Mouse (Mus musculus) heart, adult 8-10 months (tissue): ENCODE results near the gene Amn1. TPM values are rescaled to one million over a fixed set of nuclear protein-coding genes. Genes with fewer than 3 reads are reported as not detected.
"Not testable (repeated sequence)": the region's sequence is repeated elsewhere in the genome, so short reads cannot be mapped to it uniquely, and the experiment has no call there.

ENCODE experiments used
- DNase-seq: peaks from one replicate; pipeline ENCODE4 v3.0.0; 2022; ENCODE audit warnings: low spot score
- total RNA-seq, 4 experiments: library from RNA; stranded (reverse); gene quantifications; 2 replicates each; pipeline ENCODE4 v1.2.4; 2022

Gene Amn1
- 10 to 100 TPM; 16.9 to 17.8 (median 17.6) TPM for total RNA-seq

GRCm38 (mm10) chr6:149188041-149188924, at the start of gene Amn1:
Amn1 (minus strand) TSS chr6:149188712.
- peak; percentile 97 for DNase-seq

DNA sequence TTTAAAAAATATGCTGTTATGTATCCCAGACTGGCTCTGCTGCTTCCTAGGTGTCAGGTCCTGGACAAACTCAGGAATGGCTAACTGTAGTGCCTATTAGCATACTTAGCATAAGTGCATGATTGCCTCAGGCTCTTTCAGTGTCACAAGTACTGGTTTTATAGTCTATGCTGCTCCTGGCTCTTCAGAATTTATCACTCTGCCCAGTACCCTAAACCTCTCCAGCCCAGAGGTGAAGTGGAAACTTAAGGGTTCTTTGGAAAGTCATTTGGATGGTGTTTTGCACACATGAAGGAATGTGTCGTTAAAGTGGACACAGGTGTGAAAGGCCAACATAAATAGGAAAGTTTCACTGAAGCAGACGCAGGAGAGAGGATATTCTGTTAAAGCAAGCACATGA, 48.3 kb upstream of the Amn1 start:
- no peak for DNase-seq

- no peak for DNase-seq
Measured at GRCm38 (mm10) chr6:149233918-149234317, 45.4 kb upstream of the Amn1 start.

GRCm38 (mm10) chr6:149224751-149225150, 36.2 kb upstream of the Amn1 start:
- DNase-seq, result no peak

DNA sequence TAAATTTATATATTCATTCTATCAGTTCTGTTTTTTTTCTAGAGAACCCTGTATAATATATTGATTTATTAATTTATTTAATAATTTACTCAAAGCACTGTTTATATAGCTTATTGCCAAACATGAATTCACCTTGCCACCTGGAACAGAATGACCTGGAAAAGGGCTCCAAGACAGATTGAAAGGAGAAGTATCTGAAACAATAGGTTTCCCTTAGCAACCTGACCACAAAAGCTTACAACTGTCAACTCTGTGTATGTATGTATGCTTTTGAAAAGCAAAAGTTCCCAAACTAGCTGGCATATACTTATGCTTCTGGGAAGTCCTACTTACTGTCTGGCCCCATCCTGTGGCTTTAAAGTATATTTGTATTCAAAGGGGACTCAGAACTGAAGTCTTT, 32.8 kb upstream of the Amn1 start:
- no peak for DNase-seq

GRCm38 (mm10) chr6:149198572-149198971, 10.1 kb upstream of the Amn1 start:
- DNase-seq, result no peak

- DNase-seq, result no peak
Measured at GRCm38 (mm10) chr6:149197116-149197515, 8.6 kb upstream of the Amn1 start.

- peak; percentile 79 for DNase-seq
Measured at GRCm38 (mm10) chr6:149193276-149193905, 4.9 kb upstream of the Amn1 start.

DNA sequence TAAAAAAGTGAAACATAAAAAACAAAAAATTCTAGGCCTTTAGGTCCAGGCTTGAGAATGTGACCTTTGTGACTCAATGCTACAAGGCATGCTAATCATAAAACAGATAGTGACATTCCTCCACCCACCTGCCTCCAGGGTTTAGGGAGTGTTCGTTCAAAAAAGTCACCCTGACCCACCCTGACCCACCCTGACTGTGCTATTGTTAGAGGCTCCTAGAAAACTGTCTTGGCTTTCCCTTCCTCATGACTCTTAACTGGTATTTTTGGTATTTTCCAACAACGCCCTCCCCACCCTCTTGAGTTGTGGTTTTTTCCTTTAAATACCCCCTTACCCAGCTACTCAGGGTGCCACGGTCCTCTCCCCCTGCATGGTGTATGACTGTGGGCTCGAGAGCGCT, 3.4 kb upstream of the Amn1 start:
- not testable (repeated sequence) for DNase-seq

GRCm38 (mm10) chr6:149189340-149189922, 919 bp upstream of the Amn1 start:
- no peak for DNase-seq

DNA sequence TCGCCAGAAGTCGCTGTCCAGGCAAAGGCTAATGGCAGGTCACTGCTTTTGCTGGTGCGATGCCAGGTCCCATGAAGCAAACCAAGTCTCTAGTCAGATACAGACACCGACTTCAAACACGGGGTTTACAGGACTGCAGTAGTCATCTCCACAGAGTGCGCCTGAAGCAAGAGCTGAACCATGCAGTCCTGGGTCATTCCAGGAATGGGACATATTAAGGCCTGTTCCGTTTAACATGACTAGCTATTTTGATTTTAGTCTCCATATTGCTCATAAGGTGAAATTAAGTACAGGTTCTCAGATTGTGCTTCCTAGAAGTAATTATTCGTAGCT, 379 bp upstream of the Amn1 start:
- no peak for DNase-seq

GRCm38 (mm10) chr6:149187371-149187770, 1.1 kb downstream of the Amn1 start:
- DNase-seq, result no peak

DNA sequence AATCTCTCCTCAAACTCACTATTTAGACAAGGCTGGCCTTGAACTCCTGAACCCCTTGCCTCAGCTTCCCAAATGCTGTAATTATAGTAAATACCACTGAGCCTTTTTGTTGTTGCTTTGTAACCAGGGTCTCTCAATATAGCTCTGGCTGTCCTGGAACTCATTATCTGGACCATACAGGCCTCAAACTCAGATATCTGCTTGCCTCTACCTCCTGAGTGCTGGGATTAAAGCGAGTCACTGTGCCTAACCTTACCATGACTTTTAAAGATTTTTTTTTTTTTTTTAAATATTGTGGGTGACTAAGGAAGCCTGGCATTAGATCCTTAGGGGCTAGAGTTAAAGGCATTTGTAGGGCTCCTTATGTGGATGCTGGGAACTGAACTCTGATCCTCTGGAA, 4.5 kb downstream of the Amn1 start:
- DNase-seq, result no peak

GRCm38 (mm10) chr6:149179064-149179463, 9.4 kb downstream of the Amn1 start:
- DNase-seq, result no peak

GRCm38 (mm10) chr6:149174932-149175570, 13.5 kb downstream of the Amn1 start:
- peak; percentile 51 for DNase-seq

- DNase-seq, result peak; percentile 38
Measured at GRCm38 (mm10) chr6:149173831-149174625, 14.5 kb downstream of the Amn1 start.

DNA sequence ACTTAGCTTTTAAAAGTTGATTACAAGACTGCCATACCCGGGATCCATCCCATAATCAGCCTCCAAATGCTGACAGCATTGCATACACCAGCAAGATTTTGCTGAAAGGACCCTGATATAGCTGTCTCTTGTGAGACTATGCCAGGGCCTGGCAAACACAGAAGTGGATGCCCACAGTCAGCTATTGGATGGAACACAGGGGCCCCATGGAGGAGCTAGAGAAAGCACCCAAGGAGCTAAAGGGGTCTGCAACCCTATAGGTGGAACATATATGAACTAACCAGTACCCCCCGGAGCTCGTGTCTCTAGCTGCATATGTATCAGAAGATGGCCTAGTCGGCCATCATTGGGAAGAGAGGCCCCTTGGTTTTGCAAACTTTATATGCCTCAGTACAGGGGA, 18.5 kb downstream of the Amn1 start:
- not testable (repeated sequence) for DNase-seq

- DNase-seq, result no peak
Measured at GRCm38 (mm10) chr6:149168436-149168835, 20.1 kb downstream of the Amn1 start.

- DNase-seq, result no peak
Measured at GRCm38 (mm10) chr6:149167672-149168071, 20.8 kb downstream of the Amn1 start.

DNA sequence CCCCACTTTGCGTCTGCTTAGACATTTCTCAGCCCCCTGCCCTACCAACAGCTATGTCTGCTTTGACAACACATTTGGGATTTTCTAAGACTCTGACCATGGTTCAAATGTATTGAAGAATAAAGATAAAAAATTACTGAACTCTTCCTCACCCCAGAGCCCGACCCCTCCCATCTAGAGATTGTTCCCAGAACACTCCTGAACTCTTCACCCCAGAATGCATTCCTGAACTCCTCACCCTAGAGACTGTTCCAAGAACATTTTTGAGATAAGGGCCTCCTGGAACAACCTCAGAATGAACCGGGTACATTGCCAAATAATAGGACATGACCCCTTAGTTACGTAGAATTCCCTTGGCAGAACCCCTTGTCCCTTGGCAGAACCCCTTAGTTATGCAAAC, 21.5 kb downstream of the Amn1 start:
- DNase-seq, result peak; percentile 77

GRCm38 (mm10) chr6:149155031-149155841, 33.3 kb downstream of the Amn1 start:
- no peak for DNase-seq
